Mouse (Mus musculus) adrenal gland, postnatal 14 days (tissue): Measurements from ENCODE around the gene Car12. TPM values are rescaled to one million over a fixed set of nuclear protein-coding genes. Genes with fewer than 3 reads are reported as not detected.

Source experiments
- DNase-seq: peaks from one replicate; pipeline ENCODE4 v3.0.0; 2021; ENCODE audit warnings: mixed read lengths
- long read RNA-seq, 2 experiments: library from polyadenylated mRNA; stranded (forward); transcript quantifications; one replicate each; pipeline ENCODE4 v2.0.0; 2021
- total RNA-seq: library from RNA; stranded (reverse); gene quantifications from 2 replicates; pipeline ENCODE4 v1.2.3, GENCODE M21; 2021

The Car12 gene
- 0.33 and 0.49 TPM in 2 replicates for total RNA-seq
- long read RNA-seq, experiment 1: 0 reads
- long read RNA-seq, experiment 2, partial matches to known transcripts: 0 of 1 reads
- long read RNA-seq, experiment 2, other reads (novel, unspliced or antisense): 1 of 1 reads

GRCm38 (mm10) chr9:66713135-66714021 lies at the start of gene Car12:
Gene Car12, plus strand, starts transcription at chr9:66713686.
- DNase-seq: peak; percentile 25

GRCm38 (mm10) chr9:66663764-66664163 lies 49.7 kb upstream of the Car12 start:
- no peak for DNase-seq

- DNase-seq: no peak
Observed at GRCm38 (mm10) chr9:66664561-66664960, 48.9 kb upstream of the Car12 start.

GRCm38 (mm10) chr9:66666153-66666552 lies 47.3 kb upstream of the Car12 start:
- DNase-seq: peak; percentile 57

- no peak for DNase-seq
Observed at GRCm38 (mm10) chr9:66667046-66667445, 46.4 kb upstream of the Car12 start.

GRCm38 (mm10) chr9:66667868-66668267 lies 45.6 kb upstream of the Car12 start:
- no peak for DNase-seq

- DNase-seq: no peak
Observed at GRCm38 (mm10) chr9:66669561-66670078, 43.9 kb upstream of the Car12 start.

- no peak for DNase-seq
Observed at GRCm38 (mm10) chr9:66673771-66674170, 39.7 kb upstream of the Car12 start.

GRCm38 (mm10) chr9:66675566-66675965 lies 37.9 kb upstream of the Car12 start:
- no peak for DNase-seq

- no peak for DNase-seq
Observed at GRCm38 (mm10) chr9:66680102-66680501, 33.4 kb upstream of the Car12 start.

- DNase-seq: no peak
Observed at GRCm38 (mm10) chr9:66682822-66683221, 30.7 kb upstream of the Car12 start.

- no peak for DNase-seq
Observed at GRCm38 (mm10) chr9:66685730-66686129, 27.8 kb upstream of the Car12 start.

- no peak for DNase-seq
Observed at GRCm38 (mm10) chr9:66687713-66688112, 25.8 kb upstream of the Car12 start.

GRCm38 (mm10) chr9:66691683-66692305 lies 21.7 kb upstream of the Car12 start:
- no peak for DNase-seq

GRCm38 (mm10) chr9:66697355-66698140 lies 15.9 kb upstream of the Car12 start:
- DNase-seq: peak; percentile 39

GRCm38 (mm10) chr9:66699748-66700147 lies 13.7 kb upstream of the Car12 start:
- DNase-seq: no peak

GRCm38 (mm10) chr9:66703002-66703401 lies 10.5 kb upstream of the Car12 start:
- no peak for DNase-seq

- DNase-seq: no peak
Observed at GRCm38 (mm10) chr9:66705354-66705753, 8.1 kb upstream of the Car12 start.

- DNase-seq: peak; percentile 84
Observed at GRCm38 (mm10) chr9:66705766-66706165, 7.7 kb upstream of the Car12 start.

- no peak for DNase-seq
Observed at GRCm38 (mm10) chr9:66708054-66708772, 5.3 kb upstream of the Car12 start.

GRCm38 (mm10) chr9:66708816-66709555 lies 4.5 kb upstream of the Car12 start:
- DNase-seq: peak; percentile 24
